Mouse (Mus musculus) cerebellum, adult 11 months (tissue): ENCODE data around the gene Myl6b.
"Not testable (repeated sequence)": the region's sequence is repeated elsewhere in the genome, so short reads cannot be mapped to it uniquely, and the experiment has no call there.

Experiments
- DNase-seq: peaks from one replicate; pipeline ENCODE4 v3.0.0; 2022

Myl6b gene

GRCm38 (mm10) chr10:128516677-128517076, 18.2 kb upstream of the Myl6b start:
- no peak for DNase-seq

- no peak for DNase-seq
These were observed 17.5 kb upstream of the Myl6b start for GRCm38 (mm10) chr10:128516029-128516428.

GRCm38 (mm10) chr10:128515044-128515443, 16.6 kb upstream of the Myl6b start:
- no peak for DNase-seq

- DNase-seq = no peak
These were observed 13.3 kb upstream of the Myl6b start for GRCm38 (mm10) chr10:128511761-128512160.

GRCm38 (mm10) chr10:128511189-128511588, 12.7 kb upstream of the Myl6b start:
- DNase-seq = no peak

GRCm38 (mm10) chr10:128510301-128510700, 11.8 kb upstream of the Myl6b start:
- no peak for DNase-seq

GRCm38 (mm10) chr10:128509831-128510230, 11.3 kb upstream of the Myl6b start:
- no peak for DNase-seq

- no peak for DNase-seq
These were observed 10.7 kb upstream of the Myl6b start for GRCm38 (mm10) chr10:128509203-128509602.

GRCm38 (mm10) chr10:128508260-128508659, 9.8 kb upstream of the Myl6b start:
- DNase-seq = no peak

GRCm38 (mm10) chr10:128505974-128506373, 7.5 kb upstream of the Myl6b start:
- DNase-seq = no peak

- not testable (repeated sequence) for DNase-seq
These were observed 6.8 kb upstream of the Myl6b start for GRCm38 (mm10) chr10:128505371-128505667.

- no peak for DNase-seq
These were observed 6.3 kb upstream of the Myl6b start for GRCm38 (mm10) chr10:128504641-128505370.

GRCm38 (mm10) chr10:128504012-128504411, 5.5 kb upstream of the Myl6b start:
- no peak for DNase-seq

- DNase-seq = no peak
These were observed 5.0 kb upstream of the Myl6b start for GRCm38 (mm10) chr10:128503532-128503931.

- DNase-seq = no peak
These were observed 3.9 kb upstream of the Myl6b start for GRCm38 (mm10) chr10:128502341-128502740.

- DNase-seq = peak; percentile 58
These were observed 709 bp upstream of the Myl6b start for GRCm38 (mm10) chr10:128499116-128499671.

- DNase-seq = no peak
These were observed 1.2 kb downstream of the Myl6b start for GRCm38 (mm10) chr10:128497134-128497737.

- no peak for DNase-seq
These were observed 1.9 kb downstream of the Myl6b start for GRCm38 (mm10) chr10:128496509-128497077.

- DNase-seq = no peak
These were observed 2.6 kb downstream of the Myl6b start for GRCm38 (mm10) chr10:128495903-128496302.

- DNase-seq = no peak
These were observed 3.2 kb downstream of the Myl6b start for GRCm38 (mm10) chr10:128495270-128495669.

GRCm38 (mm10) chr10:128494667-128495245, 3.7 kb downstream of the Myl6b start:
- DNase-seq = no peak

GRCm38 (mm10) chr10:128493695-128494666, 4.5 kb downstream of the Myl6b start, which contains the start of gene Myl6:
Gene Myl6 (minus strand): TSS chr10:128494145.
- DNase-seq = peak; percentile 98
